Mouse (Mus musculus): ENCODE data around the gene Mroh7. TPM values are rescaled to one million over a fixed set of nuclear protein-coding genes. Genes with fewer than 3 reads are reported as not detected.
A peak's percentile ranks its signal among the peaks of the same experiment; 100 is the strongest.

Mroh7 gene
- total and polyA plus RNA-seq, 2 experiments from 2014 or later: 0.59 to 0.99 TPM

DNA sequence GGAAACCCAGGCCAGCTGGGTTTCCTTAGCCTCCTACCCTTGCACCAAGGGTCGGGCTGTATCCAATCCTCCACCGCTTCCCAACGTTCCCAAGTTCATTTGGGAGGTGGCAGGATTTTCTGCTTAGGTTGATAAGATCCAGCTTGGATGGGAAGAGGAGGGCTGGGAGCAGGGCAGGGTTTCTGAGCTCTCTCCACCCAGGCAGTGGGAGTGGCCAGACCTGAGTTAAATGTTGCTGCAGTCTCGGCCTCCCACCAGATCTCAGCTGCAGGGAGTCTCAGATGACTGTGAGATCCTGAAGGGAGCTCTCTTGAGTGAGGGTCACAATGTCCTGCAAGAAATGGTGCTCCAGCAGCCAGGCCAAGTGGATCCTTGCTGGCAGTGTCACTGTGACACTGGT lies 2.9 kb upstream of the Mroh7 start, which contains the start of gene Fam151a:
Gene Fam151a (plus strand): TSS at position 254 of the 400 bp plus-strand sequence.
- ATAC-seq (no peak), DNase-seq (ENCODE audit: low spot score) (no peak)
- H3K9me3 ChIP-seq (ENCODE audit: low read length): no peaks in the 10 kb centered on the region
- no peak for TF ChIP-seq CTCF (IDR thresholded peaks at IDR 0.05; ENCODE audit: low read depth)
- no peak within 1 kb of the TSS for H3K27ac ChIP-seq
- H3K4me2 ChIP-seq (ENCODE audit: low read depth, low read length): no peak within 1 kb of the TSS
- no peaks in the 10 kb centered on the region for H3K36me3 ChIP-seq (ENCODE audit: insufficient read depth, low read length)
- H3K4me3 ChIP-seq (ENCODE audit: low read length): no peak within 1 kb of the TSS
- H3K27me3 ChIP-seq (ENCODE audit: insufficient read depth, low read length): no peaks in the 10 kb centered on the region
- WGBS: 74% methylated on average over 4 of the region's 4 CpGs
- no peak within 1 kb of the TSS for H3K9ac ChIP-seq (replicated peaks; ENCODE audit: low read length)
- no peaks in the 10 kb centered on the region for H3K4me1 ChIP-seq (ENCODE audit: insufficient read depth, low read length)

DNA sequence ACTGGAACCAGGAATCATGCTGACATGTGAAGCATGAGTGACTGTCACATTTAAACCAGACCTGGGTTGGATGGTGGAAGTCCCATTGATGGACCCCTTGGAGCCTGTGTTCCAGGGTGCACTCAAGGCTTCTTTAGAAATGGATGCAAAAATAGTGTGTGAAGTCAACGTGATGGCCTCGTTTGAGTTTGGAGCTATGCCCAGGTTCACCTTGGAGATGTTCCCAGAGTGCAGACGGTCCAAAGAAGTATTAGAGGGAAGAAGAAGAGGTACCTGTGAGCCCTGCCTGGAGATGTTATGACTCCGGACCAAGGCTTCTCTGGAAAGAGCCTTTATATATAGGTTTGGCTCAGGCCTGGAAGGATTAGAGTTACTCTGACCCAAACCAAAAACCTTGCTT lies 10.1 kb downstream of the Mroh7 start:
- H3K4me3 ChIP-seq (ENCODE audit: low read length): no peak overlapping the region
- no peaks in the 10 kb centered on the region for H3K27me3 ChIP-seq (ENCODE audit: insufficient read depth, low read length)
- DNase-seq (ENCODE audit: low spot score): no peak
- no peak for ATAC-seq
- TF ChIP-seq CTCF (IDR thresholded peaks at IDR 0.05; ENCODE audit: low read depth): no peak
- H3K9ac ChIP-seq (replicated peaks; ENCODE audit: low read length): no peak overlapping the region
- no peaks in the 10 kb centered on the region for H3K9me3 ChIP-seq (ENCODE audit: low read length)
- no peaks in the 10 kb centered on the region for H3K36me3 ChIP-seq (ENCODE audit: insufficient read depth, low read length)
- WGBS: 73% methylated on average over 4 of the region's 4 CpGs
- no peaks in the 10 kb centered on the region for H3K4me1 ChIP-seq (ENCODE audit: insufficient read depth, low read length)
- no peak overlapping the region for H3K4me2 ChIP-seq (ENCODE audit: low read depth, low read length)
- H3K27ac ChIP-seq: no peak overlapping the region

DNA sequence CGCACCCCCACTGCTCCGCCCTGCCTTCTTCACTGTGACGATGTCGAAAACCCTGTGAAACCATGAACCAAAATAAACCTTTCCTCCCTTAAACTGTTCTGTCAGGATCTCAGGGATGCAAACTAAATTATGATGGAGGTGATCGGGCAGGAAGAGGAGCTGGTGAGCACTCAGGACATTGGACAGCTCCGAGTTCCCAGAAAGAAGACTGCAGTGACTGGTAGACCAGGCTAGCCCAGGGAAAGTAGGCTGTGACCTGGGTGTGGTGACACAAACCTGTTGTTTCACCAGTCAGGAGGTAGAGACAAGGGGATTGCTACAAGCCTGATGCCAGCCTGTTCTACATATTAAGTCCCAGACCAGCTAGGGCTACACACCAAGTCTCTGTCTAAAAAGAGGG lies 17.1 kb downstream of the Mroh7 start:
- H3K4me2 ChIP-seq (ENCODE audit: low read depth, low read length): no peak overlapping the region
- no peaks in the 10 kb centered on the region for H3K27me3 ChIP-seq (ENCODE audit: insufficient read depth, low read length)
- no peak for ATAC-seq
- H3K36me3 ChIP-seq (ENCODE audit: insufficient read depth, low read length): no peaks in the 10 kb centered on the region
- no peak for TF ChIP-seq CTCF (IDR thresholded peaks at IDR 0.05; ENCODE audit: low read depth)
- DNase-seq (ENCODE audit: low spot score): no peak
- no peak overlapping the region for H3K27ac ChIP-seq
- no peak overlapping the region for H3K9ac ChIP-seq (replicated peaks; ENCODE audit: low read length)
- WGBS: 92% methylated on average over 6 of the region's 6 CpGs
- H3K4me3 ChIP-seq (ENCODE audit: low read length): no peak overlapping the region
- H3K4me1 ChIP-seq (ENCODE audit: insufficient read depth, low read length): no peaks in the 10 kb centered on the region
- no peaks in the 10 kb centered on the region for H3K9me3 ChIP-seq (ENCODE audit: low read length)

DNA sequence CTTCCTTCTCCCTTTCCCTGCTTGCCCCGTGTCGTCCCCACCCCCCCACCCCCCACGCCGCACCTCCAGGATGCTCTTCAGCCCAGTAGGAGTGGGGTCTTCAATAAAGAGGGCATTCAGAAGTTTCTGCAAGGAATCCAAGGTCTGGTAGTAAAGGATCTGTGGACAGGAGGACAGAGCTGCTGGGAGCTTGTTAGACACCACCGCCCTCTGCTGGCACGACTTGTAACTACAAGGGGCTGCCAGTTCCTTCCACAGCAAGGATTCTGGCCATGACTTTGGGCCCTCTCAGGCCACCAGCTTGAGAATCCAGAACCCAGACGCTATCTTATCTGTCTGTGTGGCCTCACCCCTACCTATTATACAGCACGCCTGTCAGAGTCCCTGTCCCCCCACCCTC lies 22.3 kb downstream of the Mroh7 start:
- no peaks in the 10 kb centered on the region for H3K36me3 ChIP-seq (ENCODE audit: insufficient read depth, low read length)
- DNase-seq (ENCODE audit: low spot score) (peak; percentile 84), ATAC-seq (peak; percentile 28; the same call in 1 of the 2 replicates)
- no peaks in the 10 kb centered on the region for H3K9me3 ChIP-seq (ENCODE audit: low read length)
- no peak overlapping the region for H3K9ac ChIP-seq (replicated peaks; ENCODE audit: low read length)
- H3K4me2 ChIP-seq (ENCODE audit: low read depth, low read length): no peak overlapping the region
- WGBS: 1% methylated on average over 8 of the region's 8 CpGs
- no peak overlapping the region for H3K27ac ChIP-seq
- no peak overlapping the region for H3K4me3 ChIP-seq (ENCODE audit: low read length)
- peak; percentile 97 for TF ChIP-seq CTCF (IDR thresholded peaks at IDR 0.05; ENCODE audit: low read depth)
- H3K4me1 ChIP-seq (ENCODE audit: insufficient read depth, low read length): peaks cover 20% of the 10 kb centered on the region
- no peaks in the 10 kb centered on the region for H3K27me3 ChIP-seq (ENCODE audit: insufficient read depth, low read length)

GRCm38 (mm10) chr4:106707957-106708356 lies 22.8 kb downstream of the Mroh7 start:
- Histone ChIP-seq H3K27ac (no peak overlapping the region), H3K9me3 (ENCODE audit: low read length) (no peaks in the 10 kb centered on the region), H3K36me3 (ENCODE audit: insufficient read depth, low read length) (no peaks in the 10 kb centered on the region), H3K4me3 (ENCODE audit: low read length) (no peak overlapping the region), H3K9ac (replicated peaks; ENCODE audit: low read length) (no peak overlapping the region), H3K4me1 (ENCODE audit: insufficient read depth, low read length) (peaks cover 20% of the 10 kb centered on the region), H3K4me2 (ENCODE audit: low read depth, low read length) (no peak overlapping the region), H3K27me3 (ENCODE audit: insufficient read depth, low read length) (no peaks in the 10 kb centered on the region)
- ATAC-seq: no peak
- 49% methylated on average over 5 of the region's 5 CpGs for WGBS
- DNase-seq (ENCODE audit: low spot score): no peak
- TF ChIP-seq CTCF (IDR thresholded peaks at IDR 0.05; ENCODE audit: low read depth): no peak

- no peak for TF ChIP-seq CTCF (IDR thresholded peaks at IDR 0.05; ENCODE audit: low read depth)
- DNase-seq (ENCODE audit: low spot score) (peak; percentile 25), ATAC-seq (no peak)
- H3K27ac ChIP-seq: peak overlapping the region; percentile 79
- no peak overlapping the region for H3K9ac ChIP-seq (replicated peaks; ENCODE audit: low read length)
- WGBS: 22% methylated on average over 8 of the region's 8 CpGs
- H3K4me2 ChIP-seq (ENCODE audit: low read depth, low read length): no peak overlapping the region
- H3K27me3 ChIP-seq (ENCODE audit: insufficient read depth, low read length): no peaks in the 10 kb centered on the region
- H3K36me3 ChIP-seq (ENCODE audit: insufficient read depth, low read length): no peaks in the 10 kb centered on the region
- peaks cover 24% of the 10 kb centered on the region for H3K4me1 ChIP-seq (ENCODE audit: insufficient read depth, low read length)
- no peaks in the 10 kb centered on the region for H3K9me3 ChIP-seq (ENCODE audit: low read length)
- H3K4me3 ChIP-seq (ENCODE audit: low read length): no peak overlapping the region
Observed at GRCm38 (mm10) chr4:106705096-106705665, 25.5 kb downstream of the Mroh7 start.

DNA sequence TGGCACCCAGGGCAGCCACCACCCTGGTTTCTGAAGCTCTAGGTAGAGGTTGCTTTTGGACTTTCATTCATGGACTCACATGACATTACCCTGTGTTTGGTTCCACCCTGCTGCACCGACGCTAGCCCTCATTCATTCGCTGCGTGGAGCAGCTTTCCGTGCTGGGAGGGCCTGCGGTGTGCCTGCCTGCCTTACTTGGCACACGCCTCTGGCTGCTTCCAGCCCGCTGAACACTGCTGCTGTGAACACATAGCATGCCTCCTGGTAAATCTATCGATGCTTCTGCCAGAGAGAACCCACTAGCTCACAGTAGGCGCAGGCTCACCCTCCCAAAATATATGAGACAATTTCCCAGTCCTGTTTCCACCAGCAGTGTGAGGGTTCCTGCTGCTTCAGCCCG lies 26.3 kb downstream of the Mroh7 start:
- DNase-seq (ENCODE audit: low spot score) (peak; percentile 72), ATAC-seq (peak; percentile 56)
- no peak overlapping the region for H3K4me2 ChIP-seq (ENCODE audit: low read depth, low read length)
- no peak for TF ChIP-seq CTCF (IDR thresholded peaks at IDR 0.05; ENCODE audit: low read depth)
- H3K27me3 ChIP-seq (ENCODE audit: insufficient read depth, low read length): no peaks in the 10 kb centered on the region
- H3K9ac ChIP-seq (replicated peaks; ENCODE audit: low read length): no peak overlapping the region
- WGBS: 20% methylated on average over 11 of the region's 11 CpGs
- H3K9me3 ChIP-seq (ENCODE audit: low read length): no peaks in the 10 kb centered on the region
- H3K4me1 ChIP-seq (ENCODE audit: insufficient read depth, low read length): peaks cover 29% of the 10 kb centered on the region
- H3K36me3 ChIP-seq (ENCODE audit: insufficient read depth, low read length): no peaks in the 10 kb centered on the region
- peak overlapping the region; percentile 79 for H3K27ac ChIP-seq
- H3K4me3 ChIP-seq (ENCODE audit: low read length): no peak overlapping the region

Measured in hindbrain, postnatal 0 days (tissue).